Mouse (Mus musculus) spleen, postnatal 4 days (tissue): Measurements from ENCODE around the gene Adamtsl4.
A peak's percentile ranks its signal among the peaks of the same experiment; 100 is the strongest.

Experiments
- DNase-seq, 2 experiments: peaks; one replicate each; pipeline ENCODE4 v3.0.0; 2022; ENCODE audit warnings: low spot score in 2 of 2

Adamtsl4 gene

GRCm38 (mm10) chr3:95687524-95688421 is at the start of gene Adamtsl4:
Gene Adamtsl4, minus strand, starts transcription at chr3:95687917.
- DNase-seq, result peak; percentile 69 to 86

GRCm38 (mm10) chr3:95735071-95735670 is 47.5 kb upstream of the Adamtsl4 start:
- no peak for DNase-seq

- no peak for DNase-seq
Measured at GRCm38 (mm10) chr3:95734092-95734702, 46.5 kb upstream of the Adamtsl4 start.

GRCm38 (mm10) chr3:95732744-95733521 is 45.2 kb upstream of the Adamtsl4 start:
- no peak for DNase-seq

- no peak for DNase-seq
Measured at GRCm38 (mm10) chr3:95732297-95732696, 44.6 kb upstream of the Adamtsl4 start.

GRCm38 (mm10) chr3:95731802-95732201 is 44.1 kb upstream of the Adamtsl4 start:
- no peak for DNase-seq

- no peak for DNase-seq
Measured at GRCm38 (mm10) chr3:95730431-95730830, 42.7 kb upstream of the Adamtsl4 start.

- no peak for DNase-seq
Measured at GRCm38 (mm10) chr3:95728906-95729305, 41.2 kb upstream of the Adamtsl4 start.

- DNase-seq, result no peak
Measured at GRCm38 (mm10) chr3:95726696-95727358, 39.1 kb upstream of the Adamtsl4 start.

GRCm38 (mm10) chr3:95725863-95726262 is 38.1 kb upstream of the Adamtsl4 start:
- DNase-seq, result no peak

- no peak for DNase-seq
Measured at GRCm38 (mm10) chr3:95722386-95722785, 34.7 kb upstream of the Adamtsl4 start.

- no peak for DNase-seq
Measured at GRCm38 (mm10) chr3:95718153-95718552, 30.4 kb upstream of the Adamtsl4 start.

GRCm38 (mm10) chr3:95716075-95716474 is 28.4 kb upstream of the Adamtsl4 start:
- no peak for DNase-seq

GRCm38 (mm10) chr3:95709967-95710366 is 22.2 kb upstream of the Adamtsl4 start:
- DNase-seq, result no peak

- DNase-seq, result no peak
Measured at GRCm38 (mm10) chr3:95709044-95709443, 21.3 kb upstream of the Adamtsl4 start.

GRCm38 (mm10) chr3:95707497-95707896 is 19.8 kb upstream of the Adamtsl4 start:
- no peak for DNase-seq

- DNase-seq, result no peak
Measured at GRCm38 (mm10) chr3:95706273-95706672, 18.6 kb upstream of the Adamtsl4 start.

GRCm38 (mm10) chr3:95704612-95705011 is 16.9 kb upstream of the Adamtsl4 start:
- no peak for DNase-seq

- DNase-seq, result no peak
Measured at GRCm38 (mm10) chr3:95703276-95703675, 15.6 kb upstream of the Adamtsl4 start.

GRCm38 (mm10) chr3:95701877-95702540 is 14.3 kb upstream of the Adamtsl4 start:
- DNase-seq, result no peak

GRCm38 (mm10) chr3:95701085-95701484 is 13.4 kb upstream of the Adamtsl4 start:
- DNase-seq, result no peak
